Mouse (Mus musculus): Measurements from ENCODE around the gene Csrp1. TPM values are rescaled to one million over a fixed set of nuclear protein-coding genes. Genes with fewer than 3 reads are reported as not detected.

Gene Csrp1
- total and polyA plus RNA-seq, 2 experiments from 2014 or later: 145 to 840 TPM

- H3K27ac ChIP-seq (ENCODE audit: low read depth): no peak overlapping the region
- no peak overlapping the region for H3K4me3 ChIP-seq (ENCODE audit: low read depth, low read length)
- no peak overlapping the region for H3K4me2 ChIP-seq (ENCODE audit: low read depth, low read length)
- no peak for DNase-seq (ENCODE audit: low spot score)
- 64% methylated on average over 4 of the region's 4 CpGs for WGBS
- peaks cover 20% of the 10 kb centered on the region; the same call in 1 of the 2 replicates for H3K4me1 ChIP-seq (ENCODE audit: control insufficient read depth, insufficient read depth)
- 0 out of 2 replicates have a peak, but pooled peaks cover 8% of the 10 kb centered on the region for H3K27me3 ChIP-seq (ENCODE audit: control insufficient read depth, insufficient read depth, low read length)
- no peaks in the 10 kb centered on the region for H3K36me3 ChIP-seq (replicated peaks; ENCODE audit: control insufficient read depth, insufficient read depth, low read length)
- H3K9ac ChIP-seq (replicated peaks; ENCODE audit: low read depth, low read length): no peak overlapping the region
- ATAC-seq (ENCODE audit: insufficient read depth, low read depth): no peak
- TF ChIP-seq EP300 (IDR thresholded peaks at IDR 0.05; ENCODE audit: low read depth) (no peak), CTCF (IDR thresholded peaks at IDR 0.05; ENCODE audit: low read depth) (no peak)
- H3K9me3 ChIP-seq (replicated peaks; ENCODE audit: control insufficient read depth, low read length): no peaks in the 10 kb centered on the region
Measured at GRCm38 (mm10) chr1:135780649-135781048, 60.8 kb downstream of the Csrp1 start.

GRCm38 (mm10) chr1:135781220-135781619 lies 61.4 kb downstream of the Csrp1 start:
- no peak overlapping the region for H3K27ac ChIP-seq (ENCODE audit: low read depth)
- 12% methylated on average over 13 of the region's 13 CpGs for WGBS
- no peaks in the 10 kb centered on the region for H3K36me3 ChIP-seq (replicated peaks; ENCODE audit: control insufficient read depth, insufficient read depth, low read length)
- H3K4me1 ChIP-seq (ENCODE audit: control insufficient read depth, insufficient read depth): peaks cover 16% of the 10 kb centered on the region; the same call in 1 of the 2 replicates
- peak; percentile 57 for ATAC-seq (ENCODE audit: insufficient read depth, low read depth)
- DNase-seq (ENCODE audit: low spot score): peak; percentile 80
- no peak overlapping the region for H3K9ac ChIP-seq (replicated peaks; ENCODE audit: low read depth, low read length)
- TF ChIP-seq CTCF (IDR thresholded peaks at IDR 0.05; ENCODE audit: low read depth) (peak; percentile 94), EP300 (IDR thresholded peaks at IDR 0.05; ENCODE audit: low read depth) (0 out of 2 replicates have a peak, but pooled peaks have one; percentile 46)
- no peak overlapping the region for H3K4me2 ChIP-seq (ENCODE audit: low read depth, low read length)
- H3K4me3 ChIP-seq (ENCODE audit: low read depth, low read length): no peak overlapping the region
- no peaks in the 10 kb centered on the region for H3K9me3 ChIP-seq (replicated peaks; ENCODE audit: control insufficient read depth, low read length)
- H3K27me3 ChIP-seq (ENCODE audit: control insufficient read depth, insufficient read depth, low read length): 0 out of 2 replicates have a peak, but pooled peaks cover 8% of the 10 kb centered on the region

GRCm38 (mm10) chr1:135782816-135783215 lies 63.0 kb downstream of the Csrp1 start:
- no peak overlapping the region for H3K9ac ChIP-seq (replicated peaks; ENCODE audit: low read depth, low read length)
- ATAC-seq (ENCODE audit: insufficient read depth, low read depth): peak; percentile 37
- 0 out of 2 replicates have a peak, but pooled peaks cover 8% of the 10 kb centered on the region for H3K27me3 ChIP-seq (ENCODE audit: control insufficient read depth, insufficient read depth, low read length)
- no peak for DNase-seq (ENCODE audit: low spot score)
- TF ChIP-seq EP300 (IDR thresholded peaks at IDR 0.05; ENCODE audit: low read depth): no peak
- TF ChIP-seq CTCF (IDR thresholded peaks at IDR 0.05; ENCODE audit: low read depth): no peak
- H3K4me1 ChIP-seq (ENCODE audit: control insufficient read depth, insufficient read depth): peaks cover 12% of the 10 kb centered on the region; the same call in 1 of the 2 replicates
- H3K27ac ChIP-seq (ENCODE audit: low read depth): peak overlapping the region; percentile 72
- no peaks in the 10 kb centered on the region for H3K36me3 ChIP-seq (replicated peaks; ENCODE audit: control insufficient read depth, insufficient read depth, low read length)
- H3K4me3 ChIP-seq (ENCODE audit: low read depth, low read length): no peak overlapping the region
- no peaks in the 10 kb centered on the region for H3K9me3 ChIP-seq (replicated peaks; ENCODE audit: control insufficient read depth, low read length)
- WGBS: 45% methylated on average over 10 of the region's 10 CpGs
- no peak overlapping the region for H3K4me2 ChIP-seq (ENCODE audit: low read depth, low read length)

GRCm38 (mm10) chr1:135787799-135788198 lies 67.9 kb downstream of the Csrp1 start:
- no peak for TF ChIP-seq EP300 (IDR thresholded peaks at IDR 0.05; ENCODE audit: low read depth)
- peak; percentile 93 for TF ChIP-seq CTCF (IDR thresholded peaks at IDR 0.05; ENCODE audit: low read depth)
- ATAC-seq (ENCODE audit: insufficient read depth, low read depth) (peak; percentile 28; the same call in 1 of the 2 replicates), DNase-seq (ENCODE audit: low spot score) (no peak)
- 47% methylated on average over 3 of the region's 3 CpGs for WGBS
- Histone ChIP-seq H3K27me3 (ENCODE audit: control insufficient read depth, insufficient read depth, low read length) (no peaks in the 10 kb centered on the region), H3K36me3 (replicated peaks; ENCODE audit: control insufficient read depth, insufficient read depth, low read length) (no peaks in the 10 kb centered on the region), H3K9ac (replicated peaks; ENCODE audit: low read depth, low read length) (no peak overlapping the region), H3K9me3 (replicated peaks; ENCODE audit: control insufficient read depth, low read length) (no peaks in the 10 kb centered on the region), H3K4me3 (ENCODE audit: low read depth, low read length) (no peak overlapping the region), H3K27ac (ENCODE audit: low read depth) (peak overlapping the region; percentile 57), H3K4me2 (ENCODE audit: low read depth, low read length) (no peak overlapping the region), H3K4me1 (ENCODE audit: control insufficient read depth, insufficient read depth) (peaks cover 13% of the 10 kb centered on the region)

GRCm38 (mm10) chr1:135788708-135789107 lies 68.8 kb downstream of the Csrp1 start:
- Histone ChIP-seq H3K27me3 (ENCODE audit: control insufficient read depth, insufficient read depth, low read length) (no peaks in the 10 kb centered on the region), H3K4me1 (ENCODE audit: control insufficient read depth, insufficient read depth) (peaks cover 19% of the 10 kb centered on the region), H3K4me3 (ENCODE audit: low read depth, low read length) (no peak overlapping the region), H3K9ac (replicated peaks; ENCODE audit: low read depth, low read length) (no peak overlapping the region), H3K27ac (ENCODE audit: low read depth) (peak overlapping the region; percentile 57), H3K9me3 (replicated peaks; ENCODE audit: control insufficient read depth, low read length) (no peaks in the 10 kb centered on the region), H3K36me3 (replicated peaks; ENCODE audit: control insufficient read depth, insufficient read depth, low read length) (no peaks in the 10 kb centered on the region), H3K4me2 (ENCODE audit: low read depth, low read length) (peak overlapping the region; percentile 22; the same call in 1 of the 2 replicates)
- ATAC-seq (ENCODE audit: insufficient read depth, low read depth): peak; percentile 28; the same call in 1 of the 2 replicates
- WGBS: 4% methylated on average over 10 of the region's 10 CpGs
- TF ChIP-seq EP300 (IDR thresholded peaks at IDR 0.05; ENCODE audit: low read depth) (no peak), CTCF (IDR thresholded peaks at IDR 0.05; ENCODE audit: low read depth) (peak; percentile 62)
- no peak for DNase-seq (ENCODE audit: low spot score)

- Histone ChIP-seq H3K9me3 (replicated peaks; ENCODE audit: control insufficient read depth, low read length) (no peaks in the 10 kb centered on the region), H3K4me1 (ENCODE audit: control insufficient read depth, insufficient read depth) (peaks cover 29% of the 10 kb centered on the region), H3K4me2 (ENCODE audit: low read depth, low read length) (no peak overlapping the region), H3K27ac (ENCODE audit: low read depth) (peak overlapping the region; percentile 23; the same call in 1 of the 2 replicates), H3K9ac (replicated peaks; ENCODE audit: low read depth, low read length) (no peak overlapping the region), H3K36me3 (replicated peaks; ENCODE audit: control insufficient read depth, insufficient read depth, low read length) (no peaks in the 10 kb centered on the region), H3K27me3 (ENCODE audit: control insufficient read depth, insufficient read depth, low read length) (no peaks in the 10 kb centered on the region), H3K4me3 (ENCODE audit: low read depth, low read length) (no peak overlapping the region)
- 10% methylated on average over 5 of the region's 5 CpGs for WGBS
- peak; percentile 32; the same call in 1 of the 2 replicates for ATAC-seq (ENCODE audit: insufficient read depth, low read depth)
- TF ChIP-seq EP300 (IDR thresholded peaks at IDR 0.05; ENCODE audit: low read depth): no peak
- peak; percentile 97 for TF ChIP-seq CTCF (IDR thresholded peaks at IDR 0.05; ENCODE audit: low read depth)
- DNase-seq (ENCODE audit: low spot score): no peak
Measured at GRCm38 (mm10) chr1:135789815-135790214, 70.0 kb downstream of the Csrp1 start.
